Comparison of ENCODE assay signal across 27 mouse cellular contexts in genomic region chr3:98157073-98157472, GRCm38 (mm10). TPM values are rescaled to one million over a fixed set of nuclear protein-coding genes. Genes with fewer than 3 reads are reported as not detected.
A peak's percentile ranks its signal among the peaks of the same experiment; 100 is the strongest.
DNase-seq lines count a peak whose midpoint lies in the region; ATAC-seq and TF ChIP-seq lines count a peak whose summit lies in the region.
"Had no signal": no experiment of that assay in that cellular context is flagged by ENCODE, and none has a peak within 500 bp of the region (broad histone marks: within the 10 kb centered on the region; RNA-seq: fewer than 3 reads in every experiment).

No protein-coding gene starts in this region.

- H3K4me2 ChIP-seq in liver, postnatal 0 days (ENCODE audit: low read depth, low read length), result no peak overlapping the region
- no peak overlapping the region for H3K4me2 ChIP-seq in liver, embryonic 12.5 days
- H3K4me2 ChIP-seq in hindbrain, postnatal 0 days (ENCODE audit: low read depth, low read length), result no peak overlapping the region
- H3K4me2 ChIP-seq: embryonic facial prominence, embryonic 15.5 days; hindbrain, embryonic 14.5 days had no signal

- TF ChIP-seq EP300 in liver, postnatal 0 days (IDR thresholded peaks at IDR 0.05; ENCODE audit: low read depth), result no peak

- H3K4me1 ChIP-seq in liver, postnatal 0 days (ENCODE audit: insufficient read depth), result peaks cover 2% of the 10 kb centered on the region
- H3K4me1 ChIP-seq in liver, embryonic 12.5 days, result no peaks in the 10 kb centered on the region
- no peaks in the 10 kb centered on the region for H3K4me1 ChIP-seq in hindbrain, postnatal 0 days (ENCODE audit: insufficient read depth, low read length)
- H3K4me1 ChIP-seq: embryonic facial prominence, embryonic 15.5 days had no signal

- no peaks in the 10 kb centered on the region for H3K9me3 ChIP-seq in liver, postnatal 0 days (ENCODE audit: low read length)
- H3K9me3 ChIP-seq in liver, embryonic 12.5 days (replicated peaks), result no peaks in the 10 kb centered on the region
- no peaks in the 10 kb centered on the region for H3K9me3 ChIP-seq in hindbrain, postnatal 0 days (ENCODE audit: low read length)
- H3K9me3 ChIP-seq: embryonic facial prominence, embryonic 15.5 days; forebrain, embryonic 10.5 days; hindbrain, embryonic 10.5 days had no signal

- DNase-seq in liver, postnatal 0 days, result peak; percentile 9
- DNase-seq in MEL-GATA-1-ER (ENCODE audit: extremely low read depth, low read depth), result peak; percentile 48
- no peak for DNase-seq in Muller cell, postnatal 12 days (ENCODE audit: inconsistent ontology term)
- no peak for DNase-seq in hindbrain, postnatal 0 days (ENCODE audit: low spot score)
- DNase-seq in heart, postnatal 14 days, result no peak
- DNase-seq: adrenal gland, postnatal 14 days; cerebellum, adult 2 months; cerebellum, postnatal 10 days; embryo, embryonic 11 days; gastrocnemius, postnatal 14 days; heart, postnatal 10 days had no signal

- WGBS in liver, postnatal 0 days (ENCODE audit: insufficient replicate concordance), result 32% methylated on average over 2 of the region's 2 CpGs
- WGBS in liver, embryonic 12.5 days (ENCODE audit: insufficient replicate concordance), result 39% methylated on average over 2 of the region's 2 CpGs
- WGBS in hindbrain, postnatal 0 days, result 81% methylated on average over 2 of the region's 2 CpGs

- H3K36me3 ChIP-seq in liver, postnatal 0 days (replicated peaks; ENCODE audit: insufficient read depth, low read length), result no peaks in the 10 kb centered on the region
- H3K36me3 ChIP-seq in liver, embryonic 12.5 days, result no peaks in the 10 kb centered on the region
- no peaks in the 10 kb centered on the region for H3K36me3 ChIP-seq in hindbrain, postnatal 0 days (ENCODE audit: insufficient read depth, low read length)
- H3K36me3 ChIP-seq: embryonic facial prominence, embryonic 15.5 days; forebrain, embryonic 10.5 days; hindbrain, embryonic 10.5 days had no signal

- intact Hi-C loops in heart, postnatal 14 days (cut with DNase I), result no loop called here

- peak overlapping the region; percentile 62; the same call in 1 of the 2 replicates for H3K27ac ChIP-seq in liver, postnatal 0 days (ENCODE audit: low read depth)
- no peak overlapping the region for H3K27ac ChIP-seq in liver, embryonic 12.5 days
- no peak overlapping the region for H3K27ac ChIP-seq in hindbrain, postnatal 0 days
- H3K27ac ChIP-seq: embryonic facial prominence, embryonic 15.5 days; forebrain, embryonic 10.5 days; hindbrain, embryonic 10.5 days; hindbrain, embryonic 14.5 days had no signal

- no peak for ATAC-seq in liver, postnatal 0 days
- ATAC-seq in liver, embryonic 12.5 days, result no peak
- ATAC-seq in hematopoietic stem cell, adult 5-6 weeks (replicated peaks in 1 of 2; ENCODE audit: insufficient read depth in 1 of 2, low FRiP score in 2 of 2, low TSS enrichment in 1 of 2, low read depth in 1 of 2, poor library complexity in 2 of 2, severe bottlenecking in 2 of 2), result peak; percentile 72 to 85; a peak in 3 of 4 replicates
- ATAC-seq in neutrophil, adult 5-6 weeks (ENCODE audit: extremely low read depth, insufficient number of reproducible peaks, low FRiP score, poor library complexity, severe bottlenecking), result 0 out of 2 replicates have a peak, but pooled peaks have one; percentile 59
- no peak for ATAC-seq in hindbrain, postnatal 0 days
- ATAC-seq: activated CD4-positive, CD25-positive, alpha-beta regulatory T cell, adult 4 months; forebrain, embryonic 14.5 days; intestine, embryonic 16.5 days; Patski had no signal

- H3K9ac ChIP-seq in liver, postnatal 0 days (replicated peaks), result no peak overlapping the region
- H3K9ac ChIP-seq in liver, embryonic 12.5 days, result no peak overlapping the region
- H3K9ac ChIP-seq in hindbrain, postnatal 0 days (replicated peaks; ENCODE audit: low read length), result no peak overlapping the region
- H3K9ac ChIP-seq: embryonic facial prominence, embryonic 15.5 days; hindbrain, embryonic 14.5 days had no signal

- TF ChIP-seq CTCF in liver, postnatal 0 days (IDR thresholded peaks at IDR 0.05; ENCODE audit: low read depth), result no peak
- TF ChIP-seq CTCF in hindbrain, postnatal 0 days (IDR thresholded peaks at IDR 0.05; ENCODE audit: low read depth), result no peak

- no peak overlapping the region for H3K4me3 ChIP-seq in liver, postnatal 0 days (ENCODE audit: low read depth, low read length)
- no peak overlapping the region for H3K4me3 ChIP-seq in liver, embryonic 12.5 days
- no peak overlapping the region for H3K4me3 ChIP-seq in hindbrain, postnatal 0 days (ENCODE audit: low read length)
- H3K4me3 ChIP-seq: embryonic facial prominence, embryonic 15.5 days; erythroblast, embryonic 14.5 days; forebrain, embryonic 10.5 days; hindbrain, embryonic 10.5 days had no signal

- H3K27me3 ChIP-seq in liver, postnatal 0 days (ENCODE audit: insufficient read depth, low read length), result no peaks in the 10 kb centered on the region
- no peaks in the 10 kb centered on the region for H3K27me3 ChIP-seq in liver, embryonic 12.5 days (replicated peaks)
- no peaks in the 10 kb centered on the region for H3K27me3 ChIP-seq in hindbrain, postnatal 0 days (ENCODE audit: insufficient read depth, low read length)
- H3K27me3 ChIP-seq: embryonic facial prominence, embryonic 15.5 days; Patski had no signal

RNA-seq across cellular contexts. Expression of gene Adam30, which starts 3.4 kb away (rescaled TPM):
- not detected in 2 replicates for polyA plus RNA-seq in liver, postnatal 0 days (2015; fragmentation: Nextera tagmentation; extraction: Ambion mirVana)
- not detected in 2 replicates for polyA plus RNA-seq in liver, embryonic 12.5 days (2016; fragmentation: Nextera tagmentation; extraction: Ambion mirVana)
- total RNA-seq in hematopoietic stem cell, adult 5-6 weeks (2017), result 0.69 TPM in 1 of 2 replicates, not detected in the other
- total RNA-seq in neutrophil, adult 5-6 weeks (2017), result 2.9 and 3.0 TPM in 2 replicates
- total RNA-seq in hindbrain, postnatal 0 days (2014; rRNA removed), result 0.10 TPM in 1 of 2 replicates, not detected in the other
- not detected in 2 replicates for polyA plus RNA-seq in hindbrain, postnatal 0 days (2015; fragmentation: Nextera tagmentation; extraction: Ambion mirVana)
- total RNA-seq in heart, postnatal 14 days (2021), result under 1 TPM in 1 of 2 experiments, not detected in 1; 0.15 TPM
- total RNA-seq: adrenal gland, adult 18-20 months; adrenal gland, postnatal 14 days; gastrocnemius, postnatal 14 days; heart, adult 8-10 months had no signal
- polyA plus RNA-seq: activated CD4-positive, CD25-positive, alpha-beta regulatory T cell, adult 4 months; cerebellum, adult 2 months; embryonic facial prominence, embryonic 11.5 days; embryonic facial prominence, embryonic 15.5 days; erythroblast, embryonic 14.5 days; forebrain, embryonic 10.5 days; forebrain, embryonic 14.5 days; heart, embryonic 14.5 days; hindbrain, embryonic 10.5 days; hindbrain, embryonic 14.5 days; intestine, embryonic 16.5 days had no signal

Comparison
In these comparisons a context has a peak if more than half of its experiments do, and no peak if none do; other contexts are left out.
1. ATAC-seq: peak in hematopoietic stem cell, adult 5-6 weeks (2 of 2) and neutrophil, adult 5-6 weeks (single experiment); none in liver, postnatal 0 days (single experiment), liver, embryonic 12.5 days (single experiment) and hindbrain, postnatal 0 days (single experiment).
2. DNase-seq: peak in liver, postnatal 0 days (single experiment) and MEL-GATA-1-ER (single experiment); none in Muller cell, postnatal 12 days (single experiment), hindbrain, postnatal 0 days (single experiment) and heart, postnatal 14 days (0 of 2).